Mouse (Mus musculus) layer of hippocampus, adult 9-10 months (tissue): ENCODE data around the gene Morn1.

Experiments
- DNase-seq: peaks from one replicate; pipeline ENCODE4 v3.0.0; 2022; ENCODE audit warnings: low spot score

Gene Morn1

GRCm38 (mm10) chr4:155086108-155087024, at the start of gene Morn1, which contains the start of gene Rer1:
TSS of gene Morn1 (plus strand) at chr4:155086577.
TSS of gene Rer1 (minus strand) at chr4:155086382.
- peak; percentile 99 for DNase-seq

DNA sequence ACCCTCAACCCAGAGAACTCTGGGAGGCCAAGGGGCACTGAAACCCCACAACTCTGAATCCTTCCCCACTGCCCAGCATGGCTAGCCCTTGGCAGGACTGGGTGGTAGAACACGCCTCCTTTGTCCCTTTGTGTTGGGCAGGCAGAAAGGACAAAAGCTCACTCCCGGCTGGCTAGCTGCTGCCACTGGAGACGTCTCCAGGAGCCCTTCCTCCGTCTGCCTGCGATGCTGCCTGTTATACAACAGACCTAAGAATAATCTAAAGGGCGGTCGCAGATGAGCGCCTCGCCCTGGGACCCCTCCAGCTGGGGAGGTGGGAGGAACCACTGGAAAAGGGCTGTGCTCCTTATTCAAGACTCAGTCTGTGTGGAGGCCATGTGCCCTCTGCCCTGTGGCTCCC, 46.2 kb upstream of the Morn1 start:
- no peak for DNase-seq

- DNase-seq, result no peak
These were observed 45.7 kb upstream of the Morn1 start for GRCm38 (mm10) chr4:155040696-155041095.

DNA sequence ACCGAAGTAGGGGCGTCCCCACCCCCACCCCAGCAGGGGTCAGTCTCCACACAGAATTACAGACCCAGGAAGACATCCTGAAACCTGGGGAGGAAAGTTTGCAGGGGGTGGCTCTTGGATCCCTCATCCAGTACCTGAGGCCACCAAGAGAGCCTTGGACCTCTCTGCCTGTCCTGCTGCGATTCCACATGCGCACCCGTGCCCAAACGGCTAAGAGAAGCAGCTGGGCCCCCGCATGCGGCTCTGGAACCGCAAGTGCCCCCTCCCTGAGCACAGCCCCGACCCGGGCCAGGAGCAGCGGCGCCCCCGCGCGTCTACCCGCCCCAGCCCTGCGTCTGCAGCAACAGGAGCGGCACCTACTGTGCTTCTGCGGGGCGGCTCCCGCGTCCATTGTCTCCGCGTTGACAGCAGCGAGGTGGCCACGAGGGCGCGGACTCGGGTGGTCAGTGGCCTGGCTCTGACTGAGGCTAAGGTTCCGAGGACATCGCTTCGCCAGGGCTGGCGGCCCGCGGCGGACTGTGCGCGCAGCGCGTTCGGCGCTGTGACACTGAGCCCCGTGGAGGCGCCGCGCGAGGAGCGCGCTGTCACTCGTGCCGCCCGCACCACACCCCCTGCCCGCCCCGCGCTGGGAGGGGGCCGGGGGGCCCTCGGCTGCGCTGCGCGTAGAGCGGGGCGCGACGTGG, 43.6 kb upstream of the Morn1 start:
- no peak for DNase-seq

GRCm38 (mm10) chr4:155043289-155043625, 43.1 kb upstream of the Morn1 start:
- DNase-seq, result no peak

DNA sequence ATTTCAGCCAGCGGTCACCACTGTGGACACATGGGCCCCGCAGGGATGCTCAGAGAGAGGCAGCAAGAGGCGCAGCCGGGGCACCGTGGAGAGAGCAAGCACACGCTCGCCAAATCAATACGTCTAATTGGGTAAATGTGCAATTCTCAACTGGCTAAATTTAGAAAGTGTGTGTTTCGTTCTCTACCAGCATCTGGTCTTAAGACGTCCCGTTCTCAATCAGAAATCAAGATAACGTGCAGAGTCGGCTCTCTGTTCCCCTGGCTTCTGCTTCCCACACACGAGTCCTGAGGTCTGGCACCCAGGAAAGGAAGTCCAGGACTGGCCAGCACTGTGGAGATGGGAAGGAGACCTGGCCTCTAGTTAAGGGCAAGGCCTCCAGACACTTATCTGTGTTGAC, 39.7 kb upstream of the Morn1 start:
- no peak for DNase-seq

GRCm38 (mm10) chr4:155050116-155050515, 36.3 kb upstream of the Morn1 start:
- no peak for DNase-seq

DNA sequence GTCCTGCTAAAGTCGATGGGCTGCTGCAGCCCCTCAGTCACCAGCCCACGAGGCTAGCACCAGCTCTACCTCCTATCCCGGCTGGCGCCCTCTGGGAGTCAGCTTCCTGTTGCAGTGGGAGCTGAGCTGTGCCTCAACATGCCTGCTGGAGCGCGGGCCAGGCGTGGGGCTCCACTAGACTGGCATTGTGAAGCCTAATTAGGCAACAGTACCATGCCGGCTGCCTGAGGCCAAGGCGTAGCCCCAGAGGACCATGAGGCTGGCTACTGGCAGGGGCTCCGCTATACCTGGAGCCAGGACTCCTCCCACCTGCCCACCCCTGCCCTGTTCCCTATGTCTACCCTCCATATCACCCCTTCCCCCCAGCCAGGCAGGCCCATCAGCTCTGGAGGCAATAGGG, 29.7 kb upstream of the Morn1 start, which contains the start of gene Plch2:
Gene Plch2, minus strand, starts transcription at position 61 of the 400 bp plus-strand sequence.
- no peak for DNase-seq

- DNase-seq, result no peak
These were observed 28.1 kb upstream of the Morn1 start for GRCm38 (mm10) chr4:155058325-155058724.

GRCm38 (mm10) chr4:155063895-155064294, 22.5 kb upstream of the Morn1 start:
- no peak for DNase-seq

- DNase-seq, result no peak
These were observed 21.9 kb upstream of the Morn1 start for GRCm38 (mm10) chr4:155064474-155064873.

DNA sequence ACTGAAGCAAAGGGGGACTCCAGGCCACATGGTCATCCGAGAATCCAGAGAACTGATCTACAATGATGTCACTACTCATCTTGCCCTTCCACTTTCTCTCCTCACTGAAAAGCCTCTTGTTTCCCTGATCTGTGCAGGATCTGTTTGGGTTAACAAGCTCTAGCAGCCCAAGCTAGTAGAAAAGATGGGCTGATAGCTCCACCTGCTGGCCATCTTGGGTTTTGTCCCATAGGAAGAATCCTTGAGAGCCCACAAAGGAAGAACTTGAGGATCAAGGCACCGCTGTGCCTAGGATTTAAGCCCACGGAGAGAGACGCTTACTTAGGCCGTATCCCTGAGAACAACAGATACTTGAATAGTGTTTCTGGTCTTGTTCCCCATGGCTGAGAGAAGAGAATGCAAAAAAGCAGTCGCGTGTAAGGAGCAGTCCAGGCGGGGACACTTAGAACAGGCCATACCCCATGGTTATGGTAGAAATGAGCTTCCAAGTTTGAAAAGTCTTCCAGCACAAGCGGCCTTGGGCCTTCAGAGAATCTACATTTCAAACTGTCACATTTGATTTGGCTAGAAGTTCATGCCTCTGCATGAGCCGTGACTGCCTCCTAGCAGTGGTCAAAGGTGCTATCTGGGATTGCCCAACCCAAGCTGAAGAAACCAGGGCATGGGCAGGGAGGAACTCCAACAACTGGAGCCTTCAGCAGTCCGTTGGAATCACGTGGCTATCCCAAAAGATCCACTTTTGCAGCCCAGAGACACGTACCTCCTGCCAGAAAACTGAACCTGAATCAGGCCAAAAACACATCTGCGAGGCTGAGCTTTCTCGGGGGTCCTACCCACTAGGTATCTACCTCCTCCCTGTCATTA, 20.2 kb upstream of the Morn1 start:
- DNase-seq, result peak; percentile 93

DNA sequence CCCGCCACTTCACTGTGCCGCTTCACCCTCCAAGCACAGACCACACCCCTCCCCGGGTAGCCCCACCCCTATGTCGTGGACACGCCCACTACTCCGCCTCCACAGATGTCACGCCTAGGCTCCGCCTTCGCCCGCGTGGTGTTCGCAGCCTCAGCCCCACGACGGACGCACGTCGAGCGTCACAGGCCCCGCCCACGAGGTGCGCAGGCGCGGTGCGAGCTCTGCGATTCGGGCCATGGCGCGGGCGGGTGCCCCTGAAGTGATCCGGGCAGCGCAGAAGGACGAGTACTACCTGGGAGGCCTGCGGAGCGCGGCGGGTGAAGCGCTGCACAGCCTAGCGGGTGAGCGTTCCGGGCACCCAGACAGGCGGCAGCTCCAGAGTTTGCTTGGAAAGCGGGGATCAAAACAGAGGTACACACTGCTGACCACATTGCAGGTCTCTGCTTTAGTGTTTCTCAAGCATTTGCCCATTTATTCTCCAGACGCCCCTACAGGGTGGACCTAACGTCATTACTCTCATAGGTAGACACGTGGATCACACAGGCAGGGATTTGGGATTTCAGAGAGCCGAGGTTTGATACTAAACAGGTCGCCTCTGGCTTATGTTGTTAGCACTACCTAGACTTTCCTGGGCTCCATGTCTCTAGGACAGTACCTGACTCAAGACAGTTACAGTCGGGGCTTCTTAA, 19.4 kb upstream of the Morn1 start, which contains the start of gene Pex10:
Gene Pex10, plus strand, starts transcription at position 183 of the 689 bp plus-strand sequence.
- DNase-seq, result peak; percentile 81

DNA sequence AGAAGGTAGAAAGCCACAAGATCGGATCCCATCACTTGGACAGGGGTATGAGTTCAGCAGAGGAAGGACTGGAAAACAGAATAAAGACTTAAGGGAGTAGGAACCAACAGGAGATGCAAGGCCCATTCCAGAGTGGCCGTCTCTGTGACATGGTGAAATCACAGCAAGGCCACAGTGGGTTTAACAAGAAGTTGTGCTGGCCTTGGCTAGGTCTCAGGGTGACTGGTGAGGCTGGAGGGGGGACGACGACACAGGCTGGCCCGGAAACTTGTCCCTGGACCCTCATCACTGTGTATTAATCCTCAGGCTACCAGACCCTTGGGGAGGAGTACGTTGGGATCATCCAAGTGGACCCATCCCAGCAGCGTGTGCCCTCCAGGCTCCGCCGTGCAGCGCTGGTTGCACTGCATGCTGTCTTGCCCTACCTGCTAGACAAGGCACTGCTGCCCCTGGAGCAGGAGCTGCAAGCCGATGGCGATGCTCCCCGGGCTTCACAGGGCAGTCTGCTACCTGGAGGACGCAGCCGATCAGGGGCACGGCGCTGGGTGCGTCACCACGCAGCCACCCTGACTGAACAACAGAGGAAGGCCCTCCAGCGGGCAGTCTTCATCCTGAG, 17.9 kb upstream of the Morn1 start:
- no peak for DNase-seq

- no peak for DNase-seq
These were observed 17.2 kb upstream of the Morn1 start for GRCm38 (mm10) chr4:155069191-155069590.

- no peak for DNase-seq
These were observed 16.2 kb upstream of the Morn1 start for GRCm38 (mm10) chr4:155070199-155070598.

- DNase-seq, result no peak
These were observed 15.5 kb upstream of the Morn1 start for GRCm38 (mm10) chr4:155070921-155071320.

DNA sequence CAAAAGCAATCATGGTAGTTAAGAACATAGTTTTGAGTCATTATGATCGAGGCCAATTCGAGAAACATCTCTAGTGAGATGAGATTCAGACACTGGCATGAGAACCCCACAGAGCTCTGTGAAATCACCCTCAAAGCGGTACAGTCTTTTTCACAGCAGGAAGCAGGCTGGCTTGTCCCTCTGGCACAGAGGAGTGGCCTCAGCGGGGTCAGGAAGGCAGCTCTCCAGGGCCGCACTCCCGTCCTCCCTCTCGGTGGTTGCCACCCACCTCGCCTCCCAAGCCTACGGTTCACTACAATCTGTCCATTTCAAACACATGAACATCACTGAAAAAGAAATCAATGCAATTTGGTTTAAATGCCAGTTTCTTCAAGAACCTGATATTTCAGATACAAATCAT, 12.0 kb upstream of the Morn1 start:
- no peak for DNase-seq

DNA sequence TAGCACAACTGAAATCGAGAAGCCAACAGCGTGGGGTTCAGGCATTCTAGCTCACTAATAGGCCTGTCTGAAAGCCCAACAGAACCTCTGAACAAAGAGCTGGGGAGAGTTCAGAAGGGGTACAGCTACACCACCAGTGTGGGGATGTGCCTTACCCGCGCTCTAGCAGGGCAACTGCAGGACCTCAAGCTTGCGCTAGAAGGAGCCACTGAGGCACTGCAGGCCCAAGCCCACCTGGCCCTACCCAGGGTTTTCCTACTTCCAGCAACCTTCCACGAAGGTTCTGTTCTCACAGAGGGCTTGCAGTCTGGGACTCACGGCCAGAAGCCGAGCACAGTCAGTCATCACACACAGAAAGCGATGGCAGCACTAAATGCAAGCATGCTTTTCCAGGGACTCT, 11.2 kb upstream of the Morn1 start:
- no peak for DNase-seq

GRCm38 (mm10) chr4:155075813-155076212, 10.6 kb upstream of the Morn1 start:
- no peak for DNase-seq

GRCm38 (mm10) chr4:155076677-155077076, 9.7 kb upstream of the Morn1 start:
- DNase-seq, result no peak
